Mouse (Mus musculus) ovary, postnatal 36 days (tissue): ENCODE results near the gene C1qb.

ENCODE experiments used
- DNase-seq: peaks from one replicate; pipeline ENCODE4 v3.0.0; 2022; ENCODE audit warnings: low spot score, mixed read lengths

C1qb gene

GRCm38 (mm10) chr4:136842802-136843201, 43.2 kb downstream of the C1qb start:
- DNase-seq, result no peak

- DNase-seq, result no peak
Measured at GRCm38 (mm10) chr4:136842033-136842432, 44.0 kb downstream of the C1qb start.

DNA sequence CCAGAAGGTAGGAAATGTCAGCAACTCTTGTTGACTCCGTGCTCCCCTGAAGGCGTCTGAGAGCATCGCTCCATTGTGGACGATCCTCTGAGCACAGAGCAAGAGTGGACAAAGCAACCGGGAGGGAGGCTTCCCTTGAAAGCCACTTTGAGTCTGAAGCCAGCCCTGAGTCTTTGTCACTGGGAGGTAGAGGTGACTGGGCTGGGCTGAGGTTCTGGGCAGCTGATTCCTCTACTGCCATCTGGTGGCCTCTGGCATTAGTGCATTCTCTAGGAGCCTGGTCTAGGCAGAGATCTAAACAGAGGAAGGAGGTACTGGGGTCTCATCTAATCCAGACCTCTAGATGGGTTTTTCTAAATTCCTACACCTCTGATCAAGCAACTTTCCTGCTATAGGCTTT, 44.9 kb downstream of the C1qb start:
- peak; percentile 68 for DNase-seq

DNA sequence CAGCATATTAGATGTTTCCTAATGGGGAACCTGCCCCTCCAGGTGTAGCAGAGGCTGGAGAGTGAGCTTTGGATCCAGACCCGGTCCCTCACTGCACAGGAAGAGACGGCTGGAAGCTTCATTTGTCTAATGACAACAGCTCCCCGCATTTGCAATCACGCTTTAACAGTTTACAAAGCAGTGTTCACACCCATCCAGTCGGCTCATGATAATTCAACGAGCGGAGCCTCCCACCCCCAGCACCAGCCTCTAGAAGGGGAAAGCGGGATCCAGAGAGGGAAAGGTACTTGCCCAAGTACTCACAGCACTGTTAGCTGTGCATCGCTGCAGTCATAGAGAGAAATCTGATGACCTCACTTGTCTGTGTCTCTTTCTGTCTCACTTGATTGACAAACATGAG, 47.5 kb downstream of the C1qb start:
- no peak for DNase-seq

GRCm38 (mm10) chr4:136838026-136838425, 48.0 kb downstream of the C1qb start:
- DNase-seq, result no peak

DNA sequence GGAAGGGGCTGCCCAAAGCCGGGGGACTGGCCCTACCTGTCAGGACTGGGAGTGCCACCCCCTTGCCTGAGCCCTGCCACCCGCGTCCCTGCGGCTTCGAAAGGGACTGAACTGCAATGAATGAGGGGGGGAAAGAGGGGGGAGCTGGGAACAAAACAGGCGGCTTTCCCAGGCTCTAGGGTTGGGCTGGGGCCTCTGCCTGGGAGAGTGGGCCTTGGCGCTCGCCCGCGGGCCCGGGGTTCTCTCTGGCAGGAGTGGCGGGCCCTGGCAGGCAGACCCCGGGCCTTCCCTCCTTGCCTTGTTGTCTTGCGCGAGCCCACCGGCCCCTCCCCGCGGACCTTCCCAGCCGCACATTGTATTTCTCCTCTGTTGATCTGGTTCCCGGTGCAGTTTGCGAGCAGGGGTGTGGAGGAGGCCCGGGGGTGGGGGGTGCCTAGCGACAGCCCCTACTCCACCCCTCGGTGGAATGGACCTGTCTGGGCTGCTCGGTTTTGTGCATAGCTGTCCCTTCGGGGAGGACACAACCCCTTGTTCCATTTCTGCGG, 49.5 kb downstream of the C1qb start:
- DNase-seq, result no peak

DNA sequence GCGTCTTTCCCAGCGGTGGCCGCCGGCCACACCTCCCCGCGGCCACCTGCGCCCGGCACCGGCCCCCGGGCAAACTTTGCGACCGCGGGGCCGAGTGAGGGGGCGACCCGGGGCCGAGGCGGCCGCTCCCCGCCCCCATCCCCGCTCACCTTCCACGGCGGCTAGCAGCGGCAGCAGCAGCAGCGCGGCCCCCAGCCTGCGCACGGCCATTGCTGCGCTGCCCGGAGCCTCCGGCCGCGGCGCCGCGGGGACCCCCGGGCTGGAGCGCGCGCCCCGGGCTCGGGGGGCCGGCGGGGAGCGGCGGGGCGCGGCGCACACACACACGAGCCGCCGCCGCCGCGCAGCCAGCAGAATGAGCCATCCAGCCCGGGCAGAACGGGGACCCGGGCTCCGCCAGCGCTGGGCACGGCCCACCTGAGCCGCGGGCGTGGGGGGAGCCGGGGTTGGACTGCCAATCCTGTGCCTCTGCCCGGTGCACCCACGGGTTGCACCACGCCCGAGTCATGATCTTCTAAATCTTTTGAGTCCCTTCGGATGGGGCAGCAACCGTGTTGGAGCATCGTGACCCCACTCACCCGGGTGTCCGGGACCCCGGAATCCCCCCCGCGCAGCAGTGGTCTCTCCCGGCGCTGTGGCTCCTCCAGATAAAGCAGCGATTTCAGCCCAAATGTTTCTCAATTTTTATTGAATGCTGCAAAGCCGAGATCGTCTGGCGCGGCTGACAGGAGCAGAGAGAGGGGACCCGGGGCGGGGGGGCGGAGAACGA, 50.2 kb downstream of the C1qb start, which contains the start of gene Ephb2:
TSS of gene Ephb2 (minus strand) at position 368 of the 766 bp plus-strand sequence.
- DNase-seq, result peak; percentile 76

- peak; percentile 33 for DNase-seq
Measured at GRCm38 (mm10) chr4:136834815-136835620, 51.0 kb downstream of the C1qb start.

DNA sequence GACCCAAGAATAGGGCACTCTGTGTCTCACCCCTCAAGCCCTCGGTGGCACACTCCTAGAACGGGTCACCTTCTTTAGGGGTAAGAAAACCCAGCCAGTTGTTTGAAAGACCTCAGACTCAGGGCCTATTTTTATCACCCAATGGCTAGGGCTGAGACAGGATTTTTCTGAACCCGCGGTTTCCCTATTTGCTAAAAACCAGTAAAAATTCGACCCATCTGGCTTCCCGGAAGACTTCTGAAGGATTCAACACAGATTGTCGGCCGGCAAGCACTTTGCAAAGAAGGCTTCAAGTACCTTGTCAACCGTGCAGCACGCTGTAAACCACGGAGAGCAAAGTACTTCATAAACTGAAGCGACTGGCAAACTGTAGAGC, 51.6 kb downstream of the C1qb start:
- no peak for DNase-seq

DNA sequence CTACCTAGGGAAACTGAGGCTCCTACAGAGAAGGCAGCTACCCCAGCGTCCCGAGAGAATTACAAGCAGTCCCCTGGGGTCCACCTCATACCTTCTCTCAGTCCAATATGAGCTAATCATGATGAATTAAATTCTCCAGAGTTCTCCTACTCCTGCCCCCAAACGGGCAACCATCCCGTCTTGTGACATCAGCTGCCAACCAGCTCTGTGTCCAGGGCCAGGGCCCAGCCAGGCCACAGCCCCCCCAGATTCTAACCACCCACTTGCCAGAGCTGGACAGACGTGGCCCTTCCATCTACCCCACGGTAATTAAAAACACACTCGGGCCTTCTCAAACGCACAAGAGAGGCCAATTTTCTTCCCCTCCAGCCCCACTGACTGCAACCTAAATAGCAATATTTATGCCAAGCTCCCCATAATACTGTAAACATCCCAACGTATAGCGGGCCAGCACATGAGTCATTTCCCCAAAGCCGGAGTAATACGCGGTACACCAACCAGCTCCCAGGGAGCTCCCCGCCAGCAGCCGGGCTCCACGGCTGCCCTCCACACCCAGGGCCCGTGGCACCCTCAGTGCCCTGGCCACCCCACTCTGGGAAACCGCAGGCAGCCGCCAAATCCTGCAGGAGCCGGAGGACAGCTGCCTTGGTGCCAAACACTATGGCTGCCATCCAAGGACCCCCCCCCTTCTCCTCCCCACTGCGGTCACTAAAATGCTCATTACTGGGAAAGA, 52.2 kb downstream of the C1qb start:
- no peak for DNase-seq

- no peak for DNase-seq
Measured at GRCm38 (mm10) chr4:136832559-136833232, 53.3 kb downstream of the C1qb start.

- DNase-seq, result no peak
Measured at GRCm38 (mm10) chr4:136830272-136830823, 55.6 kb downstream of the C1qb start.
